Mouse (Mus musculus) erythroblast, embryonic 14.5 days (primary cell): ENCODE results near the gene Bcl7c. TPM values are rescaled to one million over a fixed set of nuclear protein-coding genes. Genes with fewer than 3 reads are reported as not detected.

Experiments
- H3K27me3 ChIP-seq: 2 replicates; pipeline ENCODE4 v1.6.1; 2012; ENCODE audit warnings: inconsistent platforms; ENCODE audit not compliant: control insufficient read depth
- H3K36me3 ChIP-seq: 2 replicates; pipeline ENCODE4 v1.6.1; 2012; ENCODE audit warnings: mild to moderate bottlenecking, inconsistent platforms; ENCODE audit not compliant: control insufficient read depth
- H3K4me1 ChIP-seq: 2 replicates; pipeline ENCODE4 v1.6.1; 2012; ENCODE audit warnings: inconsistent platforms; ENCODE audit not compliant: control insufficient read depth
- H3K4me3 ChIP-seq: replicated peaks from 2 replicates; pipeline ENCODE3; 2012; ENCODE audit warnings: moderate library complexity, mild to moderate bottlenecking, inconsistent platforms
- H3K9me3 ChIP-seq: 2 replicates; pipeline ENCODE4 v1.6.1; 2012; ENCODE audit warnings: low read length, inconsistent platforms, mixed read lengths; ENCODE audit not compliant: control insufficient read depth
- GATA1 ChIP-seq: IDR thresholded peaks from 2 replicates; pipeline ENCODE4 v1.6.1; 2012; ENCODE audit warnings: low read length, inconsistent platforms, mixed read lengths
- TAL1 ChIP-seq: IDR thresholded peaks from 3 replicates; pipeline ENCODE4 v1.6.1; 2012; ENCODE audit warnings: low read length, inconsistent platforms, mixed read lengths
- polyA plus RNA-seq: library from polyadenylated mRNA; stranded (reverse); fragments of >175 nt; gene quantifications from 2 replicates; pipeline ENCODE4 v1.2.3, GENCODE M21; 2012

Bcl7c gene
- polyA plus RNA-seq, 1 experiment = 16.0 TPM

DNA sequence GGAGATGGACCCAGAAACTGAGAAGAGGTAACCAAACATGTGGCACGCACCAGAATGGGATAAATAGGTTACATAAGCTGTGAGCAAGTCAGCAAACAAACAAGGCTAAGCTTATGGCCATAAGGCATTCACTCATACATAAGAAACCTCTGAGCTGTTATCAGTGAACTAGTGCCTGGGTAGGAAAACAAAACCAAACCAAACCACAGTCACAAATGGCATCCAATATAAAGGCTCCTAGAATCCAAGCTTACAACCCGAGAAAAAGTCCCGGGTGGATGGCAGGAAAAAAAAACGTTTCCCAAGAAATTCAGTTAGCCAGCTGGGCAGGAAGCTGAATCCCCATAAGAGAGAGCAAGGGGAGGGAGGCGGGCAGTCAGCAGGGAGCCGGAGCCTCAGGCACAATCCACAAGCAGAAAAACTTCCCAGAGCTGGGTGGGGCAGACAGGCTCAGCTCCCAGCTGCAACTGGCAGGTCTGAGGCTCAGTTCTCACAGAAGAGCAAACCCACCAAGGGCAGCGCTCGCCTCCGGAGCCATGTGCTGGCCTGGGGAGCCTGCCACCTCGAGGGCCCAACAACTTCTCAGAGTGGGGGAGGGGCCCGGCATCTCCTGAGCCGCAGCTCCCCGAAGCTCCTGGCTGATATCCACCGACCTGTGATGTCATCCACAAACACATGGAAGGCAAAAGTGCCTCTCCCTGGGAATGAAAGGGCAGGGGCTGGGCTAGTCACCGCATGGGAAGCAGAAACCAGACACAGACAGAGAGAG, 17.3 kb downstream of the Bcl7c start:
- TF ChIP-seq GATA1 (no peak), TAL1 (no peak)
- no peaks in the 10 kb centered on the region for H3K27me3 ChIP-seq
- no peaks in the 10 kb centered on the region for H3K36me3 ChIP-seq
- H3K4me1 ChIP-seq = peaks cover 23% of the 10 kb centered on the region
- no peak overlapping the region for H3K4me3 ChIP-seq
- no peaks in the 10 kb centered on the region for H3K9me3 ChIP-seq

DNA sequence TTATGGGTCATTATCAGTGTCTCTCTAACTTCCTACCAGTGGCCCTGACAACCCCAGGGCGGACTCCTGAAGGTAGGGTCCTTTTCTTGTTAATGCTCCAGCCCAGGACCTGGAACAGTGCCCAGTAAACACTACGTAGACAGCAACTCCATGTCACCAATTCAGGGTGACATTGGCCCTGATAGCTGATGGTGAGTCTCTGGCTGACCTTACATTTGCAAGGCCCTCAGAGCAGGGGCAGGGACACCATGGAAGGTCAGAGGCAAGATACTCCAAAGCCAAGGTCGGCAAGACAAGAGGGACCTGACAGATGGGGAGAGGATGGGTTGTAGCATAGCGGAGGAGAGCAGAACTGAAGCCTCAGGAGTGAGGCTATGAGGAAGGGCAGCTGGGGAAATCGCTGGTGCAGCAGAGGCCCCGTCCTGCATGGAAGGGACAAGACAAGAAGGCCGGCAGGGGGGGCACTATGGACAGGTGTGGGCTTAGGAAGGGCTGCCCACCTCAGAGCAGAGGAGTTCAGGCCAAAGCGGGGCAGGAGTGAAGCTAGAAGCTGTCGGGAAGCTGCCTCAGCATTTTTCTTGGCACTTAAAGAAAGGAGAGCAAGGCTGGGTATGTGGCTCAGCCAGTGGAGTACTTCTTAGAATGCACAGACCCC, 19.0 kb downstream of the Bcl7c start:
- Histone ChIP-seq H3K4me3 (no peak overlapping the region), H3K27me3 (no peaks in the 10 kb centered on the region), H3K9me3 (no peaks in the 10 kb centered on the region), H3K36me3 (no peaks in the 10 kb centered on the region), H3K4me1 (peaks cover 30% of the 10 kb centered on the region)
- TF ChIP-seq GATA1 (no peak), TAL1 (no peak)

DNA sequence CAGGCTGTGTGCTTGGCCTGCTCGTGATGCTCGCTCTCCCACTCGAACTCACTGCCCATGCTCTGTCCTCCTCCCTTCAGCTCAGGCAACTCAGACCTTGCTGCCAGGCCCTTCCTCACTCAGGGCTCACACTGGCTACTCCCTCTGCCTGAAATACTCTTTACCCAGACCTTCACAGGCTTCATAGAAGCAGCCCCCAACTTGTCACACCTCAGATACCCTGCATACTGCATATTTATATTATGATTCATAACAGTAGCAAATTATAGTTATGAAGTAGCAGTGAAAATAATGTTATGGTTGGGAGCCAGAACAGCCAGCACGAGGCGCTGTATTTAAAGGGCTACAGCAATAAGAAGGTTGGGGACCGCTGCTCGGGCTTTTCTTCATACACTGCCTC, 19.8 kb downstream of the Bcl7c start:
- peaks cover 31% of the 10 kb centered on the region for H3K4me1 ChIP-seq
- H3K9me3 ChIP-seq = no peaks in the 10 kb centered on the region
- no peak for TF ChIP-seq GATA1
- no peak for TF ChIP-seq TAL1

DNA sequence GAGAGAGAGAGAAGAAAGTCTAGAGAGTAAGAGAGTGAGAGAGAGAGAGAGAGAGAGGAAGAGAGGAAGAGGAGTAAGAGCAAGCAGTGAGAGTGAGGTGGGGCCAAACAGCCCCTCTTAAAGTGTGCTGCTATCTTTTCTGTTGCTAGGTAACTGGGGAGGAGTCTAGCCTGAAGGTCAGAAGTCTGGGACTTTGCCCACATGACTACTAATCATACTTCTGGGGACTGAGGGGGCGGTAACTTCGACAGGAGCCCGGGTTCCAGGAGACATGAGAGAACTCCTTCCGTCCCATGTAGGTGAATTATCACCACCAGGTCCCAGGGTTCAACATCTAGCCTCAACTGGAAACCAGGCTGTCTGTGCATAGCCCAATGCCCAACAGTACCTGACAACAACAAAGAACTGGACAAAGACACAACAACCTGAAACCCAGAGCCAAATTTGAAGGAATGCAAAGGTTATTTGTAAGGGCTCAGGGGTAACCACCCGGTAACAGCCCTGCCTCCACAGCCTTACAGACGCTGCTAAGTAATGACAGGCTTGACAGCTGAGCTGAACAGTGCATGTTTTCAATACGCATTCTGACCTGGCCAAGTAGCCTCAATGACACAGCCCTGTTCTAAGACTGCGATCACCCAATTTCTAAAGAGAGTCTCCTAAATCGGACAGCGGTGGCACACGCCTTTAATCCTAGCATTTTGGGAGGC, 21.8 kb downstream of the Bcl7c start:
- Histone ChIP-seq H3K4me3 (no peak overlapping the region), H3K9me3 (no peaks in the 10 kb centered on the region), H3K27me3 (no peaks in the 10 kb centered on the region), H3K36me3 (no peaks in the 10 kb centered on the region), H3K4me1 (peaks cover 36% of the 10 kb centered on the region)
- TF ChIP-seq TAL1 = no peak
- TF ChIP-seq GATA1 = no peak

More for the DNA sequence above, 19.8 kb downstream of the Bcl7c start:
- no peak overlapping the region for H3K4me3 ChIP-seq
- H3K27me3 ChIP-seq = no peaks in the 10 kb centered on the region
- H3K36me3 ChIP-seq = no peaks in the 10 kb centered on the region

DNA sequence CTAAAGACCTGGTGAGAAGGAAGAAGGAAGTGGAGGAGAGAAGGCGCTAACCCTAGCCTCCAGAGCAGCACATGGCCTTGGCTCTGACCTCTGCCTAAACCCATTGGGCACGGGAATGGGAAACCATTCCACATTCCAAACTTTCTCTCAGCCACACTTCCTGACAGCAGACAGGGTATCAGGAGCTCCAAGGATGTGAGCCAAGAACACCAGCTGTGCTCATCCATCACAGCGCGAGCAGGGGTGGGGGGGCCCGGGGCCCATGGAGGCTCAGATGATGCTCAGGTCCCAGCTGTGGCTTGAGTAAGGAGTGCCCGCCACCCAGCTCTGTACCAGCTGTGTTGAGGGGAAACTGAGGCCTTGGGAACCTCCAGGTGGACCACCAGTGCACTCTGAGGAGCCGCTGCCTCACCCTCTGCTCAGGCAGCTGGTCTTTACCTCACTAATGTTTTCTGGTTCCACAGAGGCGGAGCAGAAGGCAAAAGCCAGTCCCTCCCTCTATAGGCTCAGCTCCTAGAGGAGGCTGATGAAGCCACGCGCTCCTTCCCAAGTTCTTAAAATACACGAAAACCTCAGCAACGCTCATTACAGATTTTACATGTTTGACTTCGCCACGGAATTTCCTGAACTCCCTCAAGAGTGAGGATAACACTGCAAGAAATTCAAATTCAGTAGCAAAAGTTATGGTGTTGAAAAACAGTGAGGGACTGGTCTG, 23.3 kb downstream of the Bcl7c start:
- Histone ChIP-seq H3K4me3 (no peak overlapping the region), H3K9me3 (no peaks in the 10 kb centered on the region), H3K27me3 (no peaks in the 10 kb centered on the region), H3K36me3 (no peaks in the 10 kb centered on the region), H3K4me1 (peaks cover 32% of the 10 kb centered on the region)
- TF ChIP-seq TAL1 (no peak), GATA1 (no peak)

DNA sequence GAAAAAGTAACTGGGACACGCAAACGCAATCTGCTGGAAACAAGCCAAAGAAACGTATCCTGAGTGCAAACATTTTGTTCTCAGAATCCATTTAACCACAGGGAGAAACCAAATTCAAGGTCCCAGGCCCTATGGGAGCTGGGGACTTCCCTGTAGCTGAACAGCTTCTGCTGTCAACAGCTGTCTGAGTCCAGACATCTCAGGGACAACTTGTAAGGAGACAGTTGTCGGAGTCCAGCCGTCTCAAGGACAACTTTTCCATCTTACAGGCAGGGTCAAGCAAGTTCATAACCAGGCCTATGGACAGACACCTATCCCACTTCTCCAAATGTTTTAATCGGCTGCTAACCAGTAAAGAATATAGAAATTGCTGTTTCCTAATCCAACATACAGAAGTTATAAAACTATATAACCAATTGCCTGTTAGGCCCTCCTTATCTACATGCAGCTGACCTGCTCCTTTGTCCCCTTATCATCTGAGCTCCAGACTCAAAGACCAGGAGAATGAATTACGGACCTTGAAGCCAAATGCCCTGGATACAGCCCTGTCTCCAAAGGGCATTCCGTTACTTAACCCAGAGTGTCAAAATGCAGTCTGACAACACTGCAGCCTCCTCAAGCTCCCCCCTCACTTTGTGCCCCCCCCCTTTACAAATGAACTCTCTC, 26.7 kb downstream of the Bcl7c start:
- Histone ChIP-seq H3K36me3 (no peaks in the 10 kb centered on the region), H3K4me1 (peaks cover 28% of the 10 kb centered on the region), H3K9me3 (no peaks in the 10 kb centered on the region), H3K4me3 (no peak overlapping the region), H3K27me3 (no peaks in the 10 kb centered on the region)
- TF ChIP-seq GATA1 (no peak), TAL1 (no peak)

DNA sequence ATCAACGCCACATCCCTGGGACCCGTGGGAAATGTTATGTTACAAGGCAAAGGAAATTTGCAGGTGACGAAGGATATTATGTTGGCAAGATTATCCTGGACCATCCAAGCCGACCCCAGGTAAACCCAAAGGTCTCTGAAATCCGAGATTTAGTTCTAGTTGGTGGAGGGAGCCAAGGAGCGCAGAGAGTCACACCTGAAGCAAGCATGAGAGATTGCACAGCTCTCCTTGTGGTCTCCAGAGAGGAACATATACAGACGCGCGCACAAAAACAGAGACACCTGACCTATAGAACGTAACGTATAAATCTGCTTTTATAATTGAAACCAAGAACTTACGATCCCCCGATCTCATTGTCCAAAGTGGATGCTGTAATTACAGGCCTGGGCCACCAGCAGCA, 28.2 kb downstream of the Bcl7c start:
- Histone ChIP-seq H3K4me1 (peaks cover 19% of the 10 kb centered on the region), H3K27me3 (no peaks in the 10 kb centered on the region), H3K36me3 (no peaks in the 10 kb centered on the region), H3K4me3 (no peak overlapping the region), H3K9me3 (no peaks in the 10 kb centered on the region)
- no peak for TF ChIP-seq TAL1
- TF ChIP-seq GATA1 = no peak

DNA sequence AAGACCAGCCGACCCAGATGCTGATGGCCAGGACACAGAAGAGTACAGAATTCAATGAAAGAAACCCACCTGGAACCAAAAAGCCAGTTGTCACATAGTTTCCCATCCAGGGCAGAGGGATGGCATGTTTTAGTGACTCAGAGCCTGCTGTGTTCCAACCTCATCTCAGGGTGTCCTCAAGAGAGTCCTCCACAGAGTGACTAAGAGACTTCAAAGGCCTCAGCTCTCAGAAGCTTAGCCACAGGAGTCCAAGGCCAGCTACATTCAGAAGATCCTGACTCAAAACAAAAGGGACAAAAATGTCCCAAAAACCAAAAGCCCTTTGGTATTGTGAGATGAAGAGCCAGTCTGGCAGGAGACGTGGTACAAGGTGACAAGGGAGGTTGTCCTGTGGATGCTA, 29.9 kb downstream of the Bcl7c start:
- no peaks in the 10 kb centered on the region for H3K27me3 ChIP-seq
- H3K9me3 ChIP-seq = no peaks in the 10 kb centered on the region
- no peaks in the 10 kb centered on the region for H3K36me3 ChIP-seq
- TF ChIP-seq TAL1 (no peak), GATA1 (no peak)
- H3K4me1 ChIP-seq = peaks cover 14% of the 10 kb centered on the region
- no peak overlapping the region for H3K4me3 ChIP-seq
